Mouse (Mus musculus): ENCODE results near the gene Iqgap1.

DNA sequence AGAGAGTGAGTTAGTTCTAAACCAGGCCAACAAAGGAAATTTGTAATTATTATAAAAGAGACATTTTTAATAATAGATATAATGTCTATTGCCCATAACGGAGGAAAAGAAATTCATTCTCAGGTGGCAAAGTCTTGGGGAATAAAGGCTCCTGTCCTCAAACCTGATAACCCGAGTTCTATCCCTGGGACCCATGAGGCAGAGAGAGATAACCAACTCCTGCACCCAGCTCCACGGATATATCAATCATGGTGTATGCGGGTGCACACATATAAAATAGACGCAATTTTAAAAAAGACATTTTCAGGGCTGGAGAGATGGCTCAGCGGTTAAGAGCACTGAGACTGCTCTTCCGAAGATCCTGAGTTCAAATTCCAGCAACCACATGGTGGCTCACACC, 106.2 kb downstream of the Iqgap1 start:
- TF ChIP-seq USF1 (IDR thresholded peaks at IDR 0.05; ENCODE audit: low read depth, low read length), result no peak
- TF ChIP-seq MEF2A (IDR thresholded peaks at IDR 0.05; ENCODE audit: extremely low read depth, insufficient replicate concordance, low read depth, low read length, poor library complexity, severe bottlenecking), result no peak
- TF ChIP-seq MAFK (IDR thresholded peaks at IDR 0.05; ENCODE audit: borderline replicate concordance, low read depth, low read length), result no peak
- TF ChIP-seq CTCF (IDR thresholded peaks at IDR 0.05 in 2 of 3, conservative IDR thresholded peaks at IDR 0.05 in 1 of 3; ENCODE audit: control insufficient read depth in 1 of 3, insufficient read depth in 1 of 3, low read depth in 2 of 3, low read length in 3 of 3, poor library complexity in 1 of 3, severe bottlenecking in 1 of 3), result no peak
- no peak for TF ChIP-seq HCFC1 (IDR thresholded peaks at IDR 0.05; ENCODE audit: low read depth, low read length)
- no peak for TF ChIP-seq NRF1 (IDR thresholded peaks at IDR 0.05; ENCODE audit: insufficient read depth, low read depth, low read length, poor library complexity, severe bottlenecking)
- no peak for TF ChIP-seq POLR2A (IDR thresholded peaks at IDR 0.05; ENCODE audit: control insufficient read depth in 1 of 2, insufficient read depth in 1 of 2, low read depth in 1 of 2, low read length in 2 of 2, poor library complexity in 1 of 2)
- TF ChIP-seq GATA1 (IDR thresholded peaks at IDR 0.05; ENCODE audit: low read depth, low read length), result no peak
- TF ChIP-seq EP300 (IDR thresholded peaks at IDR 0.05; ENCODE audit: low read depth in 1 of 2, low read length in 2 of 2), result no peak
- TF ChIP-seq ELF1 (IDR thresholded peaks at IDR 0.05; ENCODE audit: low read depth, low read length), result no peak
- no peak for TF ChIP-seq E2F4 (IDR thresholded peaks at IDR 0.05; ENCODE audit: borderline replicate concordance, low read depth, low read length)

Data from MEL (cell line).